Mouse (Mus musculus) MEL (cell line): ENCODE data around the gene Olfr19. TPM values are rescaled to one million over a fixed set of nuclear protein-coding genes. Genes with fewer than 3 reads are reported as not detected.

ENCODE experiments used
- DNase-seq: peaks from one replicate; pipeline ENCODE4 v3.0.0; 2011; ENCODE audit warnings: low read depth, low spot score
- H3K27ac ChIP-seq: 2 replicates; pipeline ENCODE4 v1.5.1; 2012; ENCODE audit warnings: low read depth, mild to moderate bottlenecking, control low read depth, low read length, moderate library complexity; ENCODE audit not compliant: control insufficient read depth
- H3K27me3 ChIP-seq, 2 experiments: fragments of 150-350 bp in 1 of 2; sonication (generic) in 1 of 2; 2 replicates each; pipeline ENCODE4 v1.6.1; 2012; ENCODE audit warnings: low read length in 2 of 2, mild to moderate bottlenecking in 2 of 2, improper control_type of control experiment in 1 of 2, moderate library complexity in 1 of 2; ENCODE audit not compliant: insufficient read depth in 2 of 2, control insufficient read depth in 1 of 2
- H3K36me3 ChIP-seq, 2 experiments: 2 replicates each; pipeline ENCODE4 v1.6.1; 2012 to 2014; ENCODE audit warnings: low read length in 2 of 2, improper control_type of control experiment in 1 of 2, inconsistent platforms in 1 of 2, mild to moderate bottlenecking in 1 of 2; ENCODE audit not compliant: insufficient read depth in 2 of 2, control insufficient read depth in 1 of 2
- H3K4me1 ChIP-seq, 2 experiments: fragments of 150-350 bp in 1 of 2; sonication (generic) in 1 of 2; 2 replicates each; pipeline ENCODE4 v1.6.1; 2012; ENCODE audit warnings: low read length in 2 of 2, improper control_type of control experiment in 1 of 2, mild to moderate bottlenecking in 1 of 2; ENCODE audit not compliant: insufficient read depth in 2 of 2, control insufficient read depth in 1 of 2
- H3K4me3 ChIP-seq, 2 experiments: fragments of 150-350 bp in 1 of 2; sonication (generic) in 1 of 2; 2 replicates each; pipeline ENCODE4 v1.5.1; 2012; ENCODE audit warnings: low read depth in 2 of 2, low read length in 2 of 2, mild to moderate bottlenecking in 2 of 2, moderate library complexity in 2 of 2, control low read depth in 1 of 2, improper control_type of control experiment in 1 of 2; ENCODE audit not compliant: control insufficient read depth in 1 of 2, insufficient read depth in 1 of 2
- H3K79me2 ChIP-seq: 2 replicates; pipeline ENCODE4 v1.6.1; 2012; ENCODE audit warnings: mild to moderate bottlenecking, low read length, moderate library complexity; ENCODE audit not compliant: control insufficient read depth, poor library complexity, insufficient read depth
- H3K9ac ChIP-seq: 2 replicates; pipeline ENCODE4 v1.6.1; 2012; ENCODE audit warnings: low read depth, mild to moderate bottlenecking, control low read depth, low read length, moderate library complexity; ENCODE audit not compliant: control insufficient read depth, poor library complexity, severe bottlenecking
- H3K9me3 ChIP-seq: fragments of 150-350 bp; sonication (generic); replicated peaks from 2 replicates; pipeline ENCODE4 v1.6.1; 2012; ENCODE audit warnings: mild to moderate bottlenecking, low read length, improper control_type of control experiment, moderate library complexity; ENCODE audit not compliant: insufficient read depth
- BHLHE40 ChIP-seq: IDR thresholded peaks from 2 replicates; pipeline ENCODE4 v1.6.1; 2012; ENCODE audit warnings: low read depth, mild to moderate bottlenecking, inconsistent platforms, low read length, improper control_type of control experiment, borderline replicate concordance
- E2F4 ChIP-seq: IDR thresholded peaks from 2 replicates; pipeline ENCODE4 v1.6.1; 2011; ENCODE audit warnings: low read depth, low read length, improper control_type of control experiment, borderline replicate concordance
- EP300 ChIP-seq, 2 experiments: IDR thresholded peaks; 2 replicates each; pipeline ENCODE4 v1.6.1; 2011; ENCODE audit warnings: improper control_type of control experiment in 2 of 2, low read length in 2 of 2, low read depth in 1 of 2, mild to moderate bottlenecking in 1 of 2
- ETS1 ChIP-seq: IDR thresholded peaks from 2 replicates; pipeline ENCODE4 v1.6.1; 2012; ENCODE audit warnings: low read depth, mild to moderate bottlenecking, inconsistent platforms, low read length, improper control_type of control experiment, moderate library complexity
- GABPA ChIP-seq: IDR thresholded peaks from 2 replicates; pipeline ENCODE4 v1.6.1; 2012; ENCODE audit warnings: low read depth, mild to moderate bottlenecking, inconsistent platforms, low read length, improper control_type of control experiment, moderate library complexity
- HCFC1 ChIP-seq: IDR thresholded peaks from 2 replicates; pipeline ENCODE4 v1.6.1; 2012; ENCODE audit warnings: low read depth, mild to moderate bottlenecking, inconsistent platforms, low read length, improper control_type of control experiment, moderate library complexity
- MAFK ChIP-seq: IDR thresholded peaks from 2 replicates; pipeline ENCODE4 v1.6.1; 2011; ENCODE audit warnings: low read depth, mild to moderate bottlenecking, low read length, improper control_type of control experiment, borderline replicate concordance
- MAX ChIP-seq: IDR thresholded peaks from 2 replicates; pipeline ENCODE4 v1.6.1; 2011; ENCODE audit warnings: low read length, improper control_type of control experiment
- MAZ ChIP-seq: IDR thresholded peaks from 2 replicates; pipeline ENCODE4 v1.6.1; 2012; ENCODE audit warnings: low read depth, mild to moderate bottlenecking, inconsistent platforms, low read length, improper control_type of control experiment
- MEF2A ChIP-seq: IDR thresholded peaks from 2 replicates; pipeline ENCODE4 v1.6.1; 2014; ENCODE audit warnings: low read depth, mild to moderate bottlenecking, inconsistent platforms, low read length, improper control_type of control experiment; ENCODE audit not compliant: poor library complexity, insufficient replicate concordance, severe bottlenecking; ENCODE audit errors: extremely low read depth
- MXI1 ChIP-seq: IDR thresholded peaks from 2 replicates; pipeline ENCODE4 v1.6.1; 2011; ENCODE audit warnings: mild to moderate bottlenecking, low read depth, low read length, improper control_type of control experiment
- MYB ChIP-seq: IDR thresholded peaks from 2 replicates; pipeline ENCODE4 v1.6.1; 2011; ENCODE audit warnings: mild to moderate bottlenecking, low read depth, low read length, improper control_type of control experiment
- MYC ChIP-seq: IDR thresholded peaks from 2 replicates; pipeline ENCODE4 v1.6.1; 2011; ENCODE audit warnings: low read depth, mild to moderate bottlenecking, low read length, improper control_type of control experiment, moderate library complexity
- POLR2AphosphoS2 ChIP-seq: IDR thresholded peaks from 2 replicates; pipeline ENCODE4 v1.6.1; 2011; ENCODE audit warnings: low read length, improper control_type of control experiment
- POLR2AphosphoS5 ChIP-seq: IDR thresholded peaks from 2 replicates; pipeline ENCODE4 v1.6.1; 2012; ENCODE audit warnings: low read depth, borderline replicate concordance, mild to moderate bottlenecking, inconsistent platforms, low read length, moderate library complexity, mixed read lengths
- RAD21 ChIP-seq: IDR thresholded peaks from 2 replicates; pipeline ENCODE4 v1.6.1; 2011; ENCODE audit warnings: mild to moderate bottlenecking, low read depth, low read length, improper control_type of control experiment
- SIN3A ChIP-seq: IDR thresholded peaks from 2 replicates; pipeline ENCODE4 v1.6.1; 2012; ENCODE audit warnings: low read length, improper control_type of control experiment, inconsistent platforms
- TAL1 ChIP-seq: IDR thresholded peaks from 2 replicates; pipeline ENCODE4 v1.6.1; 2012; ENCODE audit warnings: mild to moderate bottlenecking, inconsistent platforms, low read length, moderate library complexity, mixed read lengths
- ZNF384 ChIP-seq: IDR thresholded peaks from 2 replicates; pipeline ENCODE4 v1.6.1; 2012; ENCODE audit warnings: low read depth, mild to moderate bottlenecking, inconsistent platforms, low read length, improper control_type of control experiment
- polyA plus RNA-seq, 2 experiments: library from polyadenylated mRNA; stranded (reverse) in 1 of 2; unstranded in 1 of 2; fragments of >175 nt in 1 of 2; fragments of >200 nt in 1 of 2; gene quantifications; 2 replicates each; pipeline versions ENCODE4 v1.2.1 to v1.2.4; 2012; ENCODE audit warnings: low replicate concordance in 2 of 2, low read depth in 1 of 2; ENCODE audit not compliant: insufficient read length in 2 of 2, insufficient read depth in 1 of 2, missing spikeins in 1 of 2
- total RNA-seq: library from RNA; depleted of rRNA; stranded (reverse); fragments of 300-350 nt; gene quantifications from 2 replicates; pipeline ENCODE4 v1.2.3, GENCODE M21; 2012; rRNA removed

The Olfr19 gene
- total RNA-seq (not detected in 2 replicates), polyA plus RNA-seq (not detected)

DNA sequence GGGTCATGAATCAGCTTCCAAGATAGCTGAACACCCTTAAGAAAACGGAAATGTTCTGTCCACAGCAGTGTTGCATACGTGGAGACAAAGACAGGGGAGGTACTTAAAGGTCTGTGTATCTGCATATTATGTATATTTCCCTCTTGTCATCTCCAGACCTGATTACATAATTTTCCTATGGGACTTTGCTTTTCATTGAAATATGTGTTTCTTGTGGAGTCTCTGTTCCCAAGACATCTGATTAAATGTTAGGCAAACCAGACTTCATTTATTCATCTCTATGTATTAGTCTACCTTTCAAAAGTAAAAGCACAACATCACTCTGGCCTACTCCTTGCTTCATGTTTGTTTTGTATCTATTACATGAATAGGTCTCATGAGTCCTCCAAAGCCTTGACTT lies at the start of gene Olfr19:
Olfr19 (minus strand) TSS at position 101 of the 400 bp plus-strand sequence.
- Histone ChIP-seq H3K9me3 (no peaks in the 10 kb centered on the region), H3K27me3 (no peaks in the 10 kb centered on the region; a peak in 1 of 4 replicates), H3K36me3 (no peaks in the 10 kb centered on the region), H3K9ac (no peak within 1 kb of the TSS), H3K4me1 (no peaks in the 10 kb centered on the region), H3K4me3 (no peak within 1 kb of the TSS), H3K27ac (no peak within 1 kb of the TSS), H3K79me2 (no peaks in the 10 kb centered on the region)
- no peak for DNase-seq
- TF ChIP-seq SIN3A, result no peak
- TF ChIP-seq MAFK, result no peak
- TF ChIP-seq ETS1, result no peak
- TF ChIP-seq MAZ, result no peak
- no peak for TF ChIP-seq MEF2A
- no peak for TF ChIP-seq MYC
- TF ChIP-seq MYB, result no peak
- TF ChIP-seq EP300 (IDR thresholded peaks at IDR 0.05; ENCODE audit: low read depth in 1 of 2, low read length in 2 of 2), result no peak
- no peak for TF ChIP-seq MXI1
- no peak for TF ChIP-seq POLR2AphosphoS5
- no peak for TF ChIP-seq E2F4
- no peak for TF ChIP-seq BHLHE40

DNA sequence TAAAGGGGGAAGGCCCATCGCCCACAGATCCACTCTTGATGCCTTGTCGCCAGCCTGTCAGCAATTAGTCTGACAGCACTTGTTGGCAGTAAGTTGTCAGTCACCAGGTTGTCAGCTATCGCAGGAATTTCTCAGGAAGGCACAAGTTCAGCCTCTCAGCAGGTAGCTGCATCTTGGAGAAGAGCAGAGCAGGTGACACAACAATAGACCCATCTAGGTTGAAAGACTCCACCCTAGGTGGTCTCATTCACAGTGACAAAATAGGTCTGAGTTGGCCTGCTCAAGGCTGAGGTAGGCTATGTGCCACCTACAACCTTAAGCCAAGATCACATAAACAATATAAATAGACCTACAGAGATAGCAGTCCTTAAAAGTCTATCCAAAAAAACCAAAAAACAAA lies 8.8 kb upstream of the Olfr19 start:
- no peaks in the 10 kb centered on the region for H3K79me2 ChIP-seq
- no peak for DNase-seq
- no peaks in the 10 kb centered on the region for H3K36me3 ChIP-seq
- no peaks in the 10 kb centered on the region for H3K9me3 ChIP-seq
- TF ChIP-seq MAX (no peak), POLR2AphosphoS2 (no peak), ZNF384 (no peak), HCFC1 (no peak), POLR2AphosphoS5 (no peak), TAL1 (no peak), GABPA (no peak), MXI1 (no peak), RAD21 (no peak), MAFK (no peak)
- no peaks in the 10 kb centered on the region; a peak in 1 of 4 replicates for H3K27me3 ChIP-seq
- H3K4me3 ChIP-seq, result no peak overlapping the region
- no peaks in the 10 kb centered on the region for H3K4me1 ChIP-seq
- H3K27ac ChIP-seq, result no peak overlapping the region
- no peak overlapping the region for H3K9ac ChIP-seq
